Mouse (Mus musculus) MEL (cell line): ENCODE measurements around the gene Dnajb6. TPM values are rescaled to one million over a fixed set of nuclear protein-coding genes. Genes with fewer than 3 reads are reported as not detected.
A peak's percentile ranks its signal among the peaks of the same experiment; 100 is the strongest.

ENCODE experiments used
- DNase-seq: peaks from one replicate; pipeline ENCODE4 v3.0.0; 2011; ENCODE audit warnings: low read depth, low spot score
- H3K27ac ChIP-seq: 2 replicates; pipeline ENCODE4 v1.5.1; 2012; ENCODE audit warnings: low read depth, mild to moderate bottlenecking, control low read depth, low read length, moderate library complexity; ENCODE audit not compliant: control insufficient read depth
- H3K27me3 ChIP-seq, 2 experiments: fragments of 150-350 bp in 1 of 2; sonication (generic) in 1 of 2; 2 replicates each; pipeline ENCODE4 v1.6.1; 2012; ENCODE audit warnings: low read length in 2 of 2, mild to moderate bottlenecking in 2 of 2, improper control_type of control experiment in 1 of 2, moderate library complexity in 1 of 2; ENCODE audit not compliant: insufficient read depth in 2 of 2, control insufficient read depth in 1 of 2
- H3K36me3 ChIP-seq, 2 experiments: 2 replicates each; pipeline ENCODE4 v1.6.1; 2012 to 2014; ENCODE audit warnings: low read length in 2 of 2, improper control_type of control experiment in 1 of 2, inconsistent platforms in 1 of 2, mild to moderate bottlenecking in 1 of 2; ENCODE audit not compliant: insufficient read depth in 2 of 2, control insufficient read depth in 1 of 2
- H3K4me1 ChIP-seq, 2 experiments: fragments of 150-350 bp in 1 of 2; sonication (generic) in 1 of 2; 2 replicates each; pipeline ENCODE4 v1.6.1; 2012; ENCODE audit warnings: low read length in 2 of 2, improper control_type of control experiment in 1 of 2, mild to moderate bottlenecking in 1 of 2; ENCODE audit not compliant: insufficient read depth in 2 of 2, control insufficient read depth in 1 of 2
- H3K4me3 ChIP-seq, 2 experiments: fragments of 150-350 bp in 1 of 2; sonication (generic) in 1 of 2; 2 replicates each; pipeline ENCODE4 v1.5.1; 2012; ENCODE audit warnings: low read depth in 2 of 2, low read length in 2 of 2, mild to moderate bottlenecking in 2 of 2, moderate library complexity in 2 of 2, control low read depth in 1 of 2, improper control_type of control experiment in 1 of 2; ENCODE audit not compliant: control insufficient read depth in 1 of 2, insufficient read depth in 1 of 2
- H3K79me2 ChIP-seq: 2 replicates; pipeline ENCODE4 v1.6.1; 2012; ENCODE audit warnings: mild to moderate bottlenecking, low read length, moderate library complexity; ENCODE audit not compliant: control insufficient read depth, poor library complexity, insufficient read depth
- H3K9ac ChIP-seq: 2 replicates; pipeline ENCODE4 v1.6.1; 2012; ENCODE audit warnings: low read depth, mild to moderate bottlenecking, control low read depth, low read length, moderate library complexity; ENCODE audit not compliant: control insufficient read depth, poor library complexity, severe bottlenecking
- H3K9me3 ChIP-seq: fragments of 150-350 bp; sonication (generic); replicated peaks from 2 replicates; pipeline ENCODE4 v1.6.1; 2012; ENCODE audit warnings: mild to moderate bottlenecking, low read length, improper control_type of control experiment, moderate library complexity; ENCODE audit not compliant: insufficient read depth
- CHD1 ChIP-seq: IDR thresholded peaks from 2 replicates; pipeline ENCODE4 v1.6.1; 2012; ENCODE audit warnings: low read depth, mild to moderate bottlenecking, inconsistent platforms, low read length, improper control_type of control experiment
- CHD2 ChIP-seq: IDR thresholded peaks from 2 replicates; pipeline ENCODE4 v1.6.1; 2011; ENCODE audit warnings: low read length, improper control_type of control experiment
- CTCF ChIP-seq, 3 experiments: IDR thresholded peaks in 2 of 3; conservative IDR thresholded peaks in 1 of 3; 2 replicates each; pipeline ENCODE4 v1.5.1; 2011 to 2012; ENCODE audit warnings: low read length in 3 of 3, low read depth in 2 of 3, mild to moderate bottlenecking in 2 of 3, improper control_type of control experiment in 1 of 3, inconsistent platforms in 1 of 3, mixed read lengths in 1 of 3, moderate library complexity in 1 of 3; ENCODE audit not compliant: control insufficient read depth in 1 of 3, insufficient read depth in 1 of 3, poor library complexity in 1 of 3, severe bottlenecking in 1 of 3
- ELF1 ChIP-seq: IDR thresholded peaks from 2 replicates; pipeline ENCODE4 v1.6.1; 2014; ENCODE audit warnings: low read depth, mild to moderate bottlenecking, inconsistent platforms, low read length, improper control_type of control experiment, moderate library complexity
- ETS1 ChIP-seq: IDR thresholded peaks from 2 replicates; pipeline ENCODE4 v1.6.1; 2012; ENCODE audit warnings: low read depth, mild to moderate bottlenecking, inconsistent platforms, low read length, improper control_type of control experiment, moderate library complexity
- GABPA ChIP-seq: IDR thresholded peaks from 2 replicates; pipeline ENCODE4 v1.6.1; 2012; ENCODE audit warnings: low read depth, mild to moderate bottlenecking, inconsistent platforms, low read length, improper control_type of control experiment, moderate library complexity
- GATA1 ChIP-seq: IDR thresholded peaks from 2 replicates; pipeline ENCODE4 v1.6.1; 2011; ENCODE audit warnings: low read depth, low read length, improper control_type of control experiment
- HCFC1 ChIP-seq: IDR thresholded peaks from 2 replicates; pipeline ENCODE4 v1.6.1; 2012; ENCODE audit warnings: low read depth, mild to moderate bottlenecking, inconsistent platforms, low read length, improper control_type of control experiment, moderate library complexity
- JUND ChIP-seq: IDR thresholded peaks from 2 replicates; pipeline ENCODE4 v1.6.1; 2011; ENCODE audit warnings: low read depth, mild to moderate bottlenecking, improper control_type of control experiment, low read length
- KAT2A ChIP-seq: conservative IDR thresholded peaks from 2 replicates; pipeline ENCODE4 v1.6.1; 2012; ENCODE audit warnings: low read depth, low read length, improper control_type of control experiment, inconsistent platforms
- MAFK ChIP-seq: IDR thresholded peaks from 2 replicates; pipeline ENCODE4 v1.6.1; 2011; ENCODE audit warnings: low read depth, mild to moderate bottlenecking, low read length, improper control_type of control experiment, borderline replicate concordance
- MAX ChIP-seq: IDR thresholded peaks from 2 replicates; pipeline ENCODE4 v1.6.1; 2011; ENCODE audit warnings: low read length, improper control_type of control experiment
- MAZ ChIP-seq: IDR thresholded peaks from 2 replicates; pipeline ENCODE4 v1.6.1; 2012; ENCODE audit warnings: low read depth, mild to moderate bottlenecking, inconsistent platforms, low read length, improper control_type of control experiment
- MEF2A ChIP-seq: IDR thresholded peaks from 2 replicates; pipeline ENCODE4 v1.6.1; 2014; ENCODE audit warnings: low read depth, mild to moderate bottlenecking, inconsistent platforms, low read length, improper control_type of control experiment; ENCODE audit not compliant: poor library complexity, insufficient replicate concordance, severe bottlenecking; ENCODE audit errors: extremely low read depth
- MXI1 ChIP-seq: IDR thresholded peaks from 2 replicates; pipeline ENCODE4 v1.6.1; 2011; ENCODE audit warnings: mild to moderate bottlenecking, low read depth, low read length, improper control_type of control experiment
- MYB ChIP-seq: IDR thresholded peaks from 2 replicates; pipeline ENCODE4 v1.6.1; 2011; ENCODE audit warnings: mild to moderate bottlenecking, low read depth, low read length, improper control_type of control experiment
- MYC ChIP-seq: IDR thresholded peaks from 2 replicates; pipeline ENCODE4 v1.6.1; 2011; ENCODE audit warnings: low read depth, mild to moderate bottlenecking, low read length, improper control_type of control experiment, moderate library complexity
- NRF1 ChIP-seq: IDR thresholded peaks from 2 replicates; pipeline ENCODE4 v1.6.1; 2014; ENCODE audit warnings: low read depth, mild to moderate bottlenecking, inconsistent platforms, low read length, improper control_type of control experiment, moderate library complexity; ENCODE audit not compliant: poor library complexity, insufficient read depth, severe bottlenecking
- POLR2A ChIP-seq, 2 experiments: IDR thresholded peaks; 2 replicates each; pipeline ENCODE4 v1.6.1; 2011 to 2012; ENCODE audit warnings: low read length in 2 of 2, mild to moderate bottlenecking in 2 of 2, control low read depth in 1 of 2, improper control_type of control experiment in 1 of 2, low read depth in 1 of 2, moderate library complexity in 1 of 2; ENCODE audit not compliant: control insufficient read depth in 1 of 2, insufficient read depth in 1 of 2, poor library complexity in 1 of 2
- POLR2AphosphoS5 ChIP-seq: IDR thresholded peaks from 2 replicates; pipeline ENCODE4 v1.6.1; 2012; ENCODE audit warnings: low read depth, borderline replicate concordance, mild to moderate bottlenecking, inconsistent platforms, low read length, moderate library complexity, mixed read lengths
- RAD21 ChIP-seq: IDR thresholded peaks from 2 replicates; pipeline ENCODE4 v1.6.1; 2011; ENCODE audit warnings: mild to moderate bottlenecking, low read depth, low read length, improper control_type of control experiment
- RCOR1 ChIP-seq: IDR thresholded peaks from 2 replicates; pipeline ENCODE4 v1.6.1; 2012; ENCODE audit warnings: low read depth, mild to moderate bottlenecking, inconsistent platforms, low read length, improper control_type of control experiment
- TAL1 ChIP-seq: IDR thresholded peaks from 2 replicates; pipeline ENCODE4 v1.6.1; 2012; ENCODE audit warnings: mild to moderate bottlenecking, inconsistent platforms, low read length, moderate library complexity, mixed read lengths
- TBP ChIP-seq: IDR thresholded peaks from 2 replicates; pipeline ENCODE4 v1.8.0; 2011; ENCODE audit warnings: low read depth, low read length, improper control_type of control experiment
- USF2 ChIP-seq, 2 experiments: IDR thresholded peaks; 2 replicates each; pipeline ENCODE4 v1.6.1; 2011 to 2012; ENCODE audit warnings: improper control_type of control experiment in 2 of 2, low read length in 2 of 2, borderline replicate concordance in 1 of 2, inconsistent platforms in 1 of 2, low read depth in 1 of 2, mild to moderate bottlenecking in 1 of 2; ENCODE audit not compliant: insufficient read depth in 1 of 2
- ZC3H11A ChIP-seq: IDR thresholded peaks from 2 replicates; pipeline ENCODE4 v1.6.1; 2012; ENCODE audit warnings: low read depth, mild to moderate bottlenecking, inconsistent platforms, low read length, improper control_type of control experiment
- ZMIZ1 ChIP-seq: IDR thresholded peaks from 2 replicates; pipeline ENCODE4 v1.6.1; 2012; ENCODE audit warnings: low read depth, mild to moderate bottlenecking, inconsistent platforms, low read length, improper control_type of control experiment, moderate library complexity
- ZNF384 ChIP-seq: IDR thresholded peaks from 2 replicates; pipeline ENCODE4 v1.6.1; 2012; ENCODE audit warnings: low read depth, mild to moderate bottlenecking, inconsistent platforms, low read length, improper control_type of control experiment
- polyA plus RNA-seq, 2 experiments: library from polyadenylated mRNA; stranded (reverse) in 1 of 2; unstranded in 1 of 2; fragments of >175 nt in 1 of 2; fragments of >200 nt in 1 of 2; gene quantifications; 2 replicates each; pipeline versions ENCODE4 v1.2.1 to v1.2.4; 2012; ENCODE audit warnings: low replicate concordance in 2 of 2, low read depth in 1 of 2; ENCODE audit not compliant: insufficient read length in 2 of 2, insufficient read depth in 1 of 2, missing spikeins in 1 of 2
- total RNA-seq: library from RNA; depleted of rRNA; stranded (reverse); fragments of 300-350 nt; gene quantifications from 2 replicates; pipeline ENCODE4 v1.2.3, GENCODE M21; 2012

Dnajb6 gene
- total and polyA plus RNA-seq, 3 experiments = 131 to 157 TPM; not detected in 1

DNA sequence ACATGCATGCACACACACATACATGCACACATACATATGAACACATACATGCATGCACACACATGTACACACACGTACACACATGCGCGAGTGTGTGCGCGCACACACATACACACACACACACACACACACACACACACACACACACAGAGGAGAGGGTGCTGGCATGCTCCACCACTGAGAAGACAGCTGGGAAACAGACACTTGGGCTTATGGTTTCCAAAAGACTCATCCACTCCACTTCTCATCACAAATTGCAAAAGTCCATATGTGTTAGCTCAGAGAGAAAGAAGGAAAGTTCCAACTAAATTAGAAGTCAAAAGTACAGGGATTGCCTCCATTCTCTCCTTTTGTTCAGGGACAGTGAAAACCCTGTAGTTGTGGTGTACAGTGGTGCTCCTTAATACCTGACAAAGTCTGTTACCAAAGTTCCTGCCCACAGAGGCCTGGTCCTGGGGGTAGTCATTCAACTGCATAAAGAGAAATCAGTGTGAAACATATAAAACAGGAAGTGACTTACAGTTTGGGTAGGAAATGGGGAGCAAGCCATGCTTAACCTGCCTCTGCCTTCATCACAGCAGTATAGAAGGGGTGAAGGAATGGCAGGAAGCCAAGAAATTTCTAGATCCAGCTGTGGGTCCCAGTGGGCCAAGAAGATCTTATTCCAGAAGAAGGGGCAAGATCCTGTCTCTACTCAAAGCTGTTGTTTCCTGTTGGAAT lies 81.2 kb downstream of the Dnajb6 start:
- no peak overlapping the region for H3K4me3 ChIP-seq
- TF ChIP-seq ELF1 (no peak), USF2 (IDR thresholded peaks at IDR 0.05; ENCODE audit: borderline replicate concordance in 1 of 2, insufficient read depth in 1 of 2, low read depth in 1 of 2, low read length in 2 of 2) (no peak), RCOR1 (no peak), MAX (no peak), RAD21 (no peak), GABPA (no peak), ZC3H11A (no peak), TBP (no peak), GATA1 (no peak), POLR2A (IDR thresholded peaks at IDR 0.05; ENCODE audit: control insufficient read depth in 1 of 2, insufficient read depth in 1 of 2, low read depth in 1 of 2, low read length in 2 of 2, poor library complexity in 1 of 2) (no peak), POLR2AphosphoS5 (no peak), MYB (no peak), MEF2A (no peak), NRF1 (no peak), ZMIZ1 (no peak), CHD2 (no peak), MYC (no peak), TAL1 (no peak), KAT2A (no peak)

DNA sequence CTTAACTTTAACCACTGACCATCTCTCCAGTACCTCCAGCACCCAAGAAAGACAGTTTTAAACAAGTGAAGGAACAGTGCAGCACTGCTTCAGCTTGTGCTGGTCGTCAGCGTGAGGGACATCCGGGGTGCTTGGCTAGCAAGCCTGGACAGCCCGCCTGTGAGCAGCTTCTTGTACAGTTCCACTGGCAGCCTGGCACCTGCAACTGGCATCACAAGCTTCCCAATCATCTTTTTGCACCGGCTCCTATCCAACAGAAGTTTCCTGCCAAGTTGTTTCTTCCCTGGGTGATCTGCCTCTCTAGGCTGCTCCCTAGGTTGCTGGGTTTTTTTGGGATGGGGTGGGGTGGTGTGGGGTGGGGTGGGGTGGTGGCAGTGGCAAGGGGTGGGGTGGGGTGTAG lies 81.9 kb downstream of the Dnajb6 start:
- Histone ChIP-seq H3K9me3 (no peaks in the 10 kb centered on the region), H3K9ac (no peak overlapping the region), H3K79me2 (no peaks in the 10 kb centered on the region), H3K27me3 (no peaks in the 10 kb centered on the region; a peak in 1 of 4 replicates), H3K4me3 (no peak overlapping the region), H3K36me3 (no peaks in the 10 kb centered on the region), H3K27ac (no peak overlapping the region), H3K4me1 (no peaks in the 10 kb centered on the region)
- no peak for DNase-seq
- TF ChIP-seq MAFK (no peak), GATA1 (no peak), GABPA (no peak), USF2 (IDR thresholded peaks at IDR 0.05; ENCODE audit: borderline replicate concordance in 1 of 2, insufficient read depth in 1 of 2, low read depth in 1 of 2, low read length in 2 of 2) (no peak), ZNF384 (no peak), KAT2A (no peak), MXI1 (no peak), CTCF (IDR thresholded peaks at IDR 0.05 in 2 of 3, conservative IDR thresholded peaks at IDR 0.05 in 1 of 3; ENCODE audit: control insufficient read depth in 1 of 3, insufficient read depth in 1 of 3, low read depth in 2 of 3, low read length in 3 of 3, poor library complexity in 1 of 3, severe bottlenecking in 1 of 3) (no peak), MAZ (no peak), JUND (no peak), CHD1 (no peak), POLR2A (IDR thresholded peaks at IDR 0.05; ENCODE audit: control insufficient read depth in 1 of 2, insufficient read depth in 1 of 2, low read depth in 1 of 2, low read length in 2 of 2, poor library complexity in 1 of 2) (no peak), HCFC1 (no peak), ZMIZ1 (no peak), ETS1 (no peak), TBP (no peak), MAX (no peak), MYB (no peak)

More for the DNA sequence above, 81.2 kb downstream of the Dnajb6 start:
- Histone ChIP-seq H3K4me1 (no peaks in the 10 kb centered on the region), H3K27me3 (no peaks in the 10 kb centered on the region), H3K9me3 (no peaks in the 10 kb centered on the region), H3K9ac (no peak overlapping the region), H3K36me3 (no peaks in the 10 kb centered on the region), H3K79me2 (no peaks in the 10 kb centered on the region), H3K27ac (no peak overlapping the region)
- DNase-seq = peak; percentile 10
